Mouse (Mus musculus): Measurements from ENCODE around the gene Vash2.
"Not testable (repeated sequence)": the region's sequence is repeated elsewhere in the genome, so short reads cannot be mapped to it uniquely, and the experiment has no call there.

Vash2 gene

GRCm38 (mm10) chr1:190979100-190979563, at the start of gene Vash2:
Gene Vash2, minus strand, starts transcription at chr1:190979296.
- DNase-seq (ENCODE audit: low spot score), result peak; percentile 67

- DNase-seq (ENCODE audit: low spot score), result peak; percentile 97
Observed at GRCm38 (mm10) chr1:191026021-191026713, 47.1 kb upstream of the Vash2 start, which contains the start of gene Flvcr1. Gene Flvcr1, minus strand, starts transcription at chr1:191026158.

- DNase-seq (ENCODE audit: low spot score), result peak; percentile 9
Observed at GRCm38 (mm10) chr1:191025016-191026012, 46.2 kb upstream of the Vash2 start.

GRCm38 (mm10) chr1:191023806-191024205, 44.7 kb upstream of the Vash2 start:
- not testable (repeated sequence) for DNase-seq (ENCODE audit: low spot score)

- no peak for DNase-seq (ENCODE audit: low spot score)
Observed at GRCm38 (mm10) chr1:191023140-191023539, 44.0 kb upstream of the Vash2 start.

- no peak for DNase-seq (ENCODE audit: low spot score)
Observed at GRCm38 (mm10) chr1:191021016-191021415, 41.9 kb upstream of the Vash2 start.

- no peak for DNase-seq (ENCODE audit: low spot score)
Observed at GRCm38 (mm10) chr1:191020217-191020924, 41.3 kb upstream of the Vash2 start.

- no peak for DNase-seq (ENCODE audit: low spot score)
Observed at GRCm38 (mm10) chr1:191019803-191020202, 40.7 kb upstream of the Vash2 start.

GRCm38 (mm10) chr1:191014271-191014670, 35.2 kb upstream of the Vash2 start:
- no peak for DNase-seq (ENCODE audit: low spot score)

GRCm38 (mm10) chr1:191008707-191009106, 29.6 kb upstream of the Vash2 start:
- DNase-seq (ENCODE audit: low spot score), result no peak

- DNase-seq (ENCODE audit: low spot score), result no peak
Observed at GRCm38 (mm10) chr1:191002201-191002600, 23.1 kb upstream of the Vash2 start.

- no peak for DNase-seq (ENCODE audit: low spot score)
Observed at GRCm38 (mm10) chr1:191000686-191001085, 21.6 kb upstream of the Vash2 start.

- no peak for DNase-seq (ENCODE audit: low spot score)
Observed at GRCm38 (mm10) chr1:190998027-190998426, 18.9 kb upstream of the Vash2 start.

GRCm38 (mm10) chr1:190996346-190996877, 17.3 kb upstream of the Vash2 start:
- no peak for DNase-seq (ENCODE audit: low spot score)

- DNase-seq (ENCODE audit: low spot score), result peak; percentile 49
Observed at GRCm38 (mm10) chr1:190995548-190995947, 16.5 kb upstream of the Vash2 start.

GRCm38 (mm10) chr1:190989437-190990082, 10.5 kb upstream of the Vash2 start:
- no peak for DNase-seq (ENCODE audit: low spot score)

- DNase-seq (ENCODE audit: low spot score), result no peak
Observed at GRCm38 (mm10) chr1:190981412-190981811, 2.3 kb upstream of the Vash2 start.

GRCm38 (mm10) chr1:190980470-190980869, 1.4 kb upstream of the Vash2 start:
- no peak for DNase-seq (ENCODE audit: low spot score)

GRCm38 (mm10) chr1:190978511-190979073, 504 bp downstream of the Vash2 start:
- DNase-seq (ENCODE audit: low spot score), result no peak

GRCm38 (mm10) chr1:190978001-190978400, 1.1 kb downstream of the Vash2 start:
- no peak for DNase-seq (ENCODE audit: low spot score)

Data from testis, postnatal 14 days (tissue).